Mouse (Mus musculus) layer of hippocampus, adult 2 months (tissue): Measurements from ENCODE around the gene Psmg3. TPM values are rescaled to one million over a fixed set of nuclear protein-coding genes. Genes with fewer than 3 reads are reported as not detected.

Experiments used
- DNase-seq, 2 experiments: peaks; one replicate each; pipeline ENCODE4 v3.0.0; 2022; ENCODE audit warnings: low spot score in 2 of 2
- H3K27ac ChIP-seq: fragments of 200-600 bp; 2 replicates; pipeline ENCODE4 v1.8.1; 2022
- H3K4me3 ChIP-seq: fragments of 200-600 bp; 2 replicates; pipeline ENCODE4 v1.8.1; 2022; ENCODE audit warnings: mild to moderate bottlenecking
- CTCF ChIP-seq: fragments of 200-600 bp; conservative IDR thresholded peaks from 2 replicates; pipeline ENCODE4 v1.8.1; 2022; ENCODE audit warnings: antibody characterized with exemption, mild to moderate bottlenecking, moderate library complexity
- total RNA-seq, 2 experiments: library from RNA; stranded (reverse); gene quantifications; 2 replicates each; pipeline ENCODE4 v1.2.3; 2021

Psmg3 gene
- total RNA-seq, 2 experiments from 2014 or later: 20.1 to 20.3 TPM

DNA sequence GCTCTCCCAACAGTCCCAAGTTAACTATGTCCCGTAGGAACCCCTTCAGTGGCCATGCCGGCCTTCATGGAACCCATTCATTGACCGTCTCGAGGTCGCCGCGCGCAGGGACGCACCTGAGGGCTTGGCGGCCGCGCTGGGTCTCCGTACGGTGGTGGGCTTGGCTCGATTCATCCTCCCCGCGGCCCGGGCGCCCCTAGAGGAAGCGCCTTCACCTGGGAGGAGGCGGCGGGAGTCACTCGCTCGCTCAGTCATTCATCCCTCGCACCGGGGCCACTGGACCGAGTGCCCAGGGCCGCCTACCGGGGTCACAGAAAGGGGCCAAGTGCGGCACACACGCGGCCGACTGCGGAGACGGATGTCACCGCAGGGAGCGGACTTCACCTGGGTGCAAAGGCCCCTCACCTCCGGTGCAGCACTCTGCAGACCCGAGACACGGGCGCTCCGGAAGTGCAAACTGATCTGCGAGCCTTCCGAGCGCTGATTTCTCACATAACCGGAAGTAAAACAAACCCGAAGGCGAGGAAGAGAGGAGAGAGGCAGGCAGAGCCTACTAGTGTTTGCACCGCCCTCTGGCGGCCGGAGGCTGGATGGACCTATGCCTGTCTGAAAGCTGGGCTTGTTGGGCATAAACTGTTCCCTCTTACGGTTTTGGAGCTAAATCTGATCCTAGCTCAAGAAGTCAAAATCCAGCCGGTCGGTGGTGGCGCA, 51.3 kb downstream of the Psmg3 start, which contains the start of gene Ints1:
Gene Ints1, minus strand, starts transcription at position 459 of the 711 bp plus-strand sequence.
- peak; percentile 95 to 98 for DNase-seq
- H3K27ac ChIP-seq: peak within 1 kb of the TSS; percentile 87
- TF ChIP-seq CTCF: peak; percentile 97
- H3K4me3 ChIP-seq: peak within 1 kb of the TSS; percentile 90

Other genes starting within 250 kb of the Psmg3 start
- 1 to 10 TPM; 1.4 to 1.6 TPM for gene Micall2, start 90.5 kb downstream of the Psmg3 start, total RNA-seq
- 100 to 1,000 TPM in 1 of 2 experiments, 10 to 100 TPM in 1; 94.7 to 103 TPM for gene Ints1, start 51.2 kb downstream of the Psmg3 start, total RNA-seq
- gene Mafk, start 35.4 kb downstream of the Psmg3 start, total RNA-seq: 1 to 10 TPM; 9.2 to 9.9 TPM
- gene Tmem184a, start 7.0 kb downstream of the Psmg3 start, total RNA-seq: 1 to 10 TPM in 1 of 2 experiments, under 1 TPM in 1; 0.25 to 1.9 TPM
- gene Gm26938, start 478 bp downstream of the Psmg3 start, total RNA-seq: not detected
- gene Elfn1, start 81.1 kb upstream of the Psmg3 start, total RNA-seq: 10 to 100 TPM; 27.0 to 29.1 TPM